Mouse (Mus musculus) erythroblast, embryonic 14.5 days (primary cell): ENCODE data around the gene Zyx.

ENCODE experiments used
- GATA1 ChIP-seq: IDR thresholded peaks from 2 replicates; pipeline ENCODE4 v1.6.1; 2012; ENCODE audit warnings: low read length, inconsistent platforms, mixed read lengths
- TAL1 ChIP-seq: IDR thresholded peaks from 3 replicates; pipeline ENCODE4 v1.6.1; 2012; ENCODE audit warnings: low read length, inconsistent platforms, mixed read lengths

GRCm38 (mm10) chr6:42372421-42372815 lies 23.0 kb downstream of the Zyx start:
- TF ChIP-seq GATA1 (no peak), TAL1 (no peak)
